Mouse (Mus musculus): ENCODE data around the gene Coro7.

- TF ChIP-seq ZC3H11A (IDR thresholded peaks at IDR 0.05; ENCODE audit: borderline replicate concordance, low read depth, low read length) (no peak), MAFK (IDR thresholded peaks at IDR 0.05; ENCODE audit: insufficient read depth, low read depth, low read length) (no peak), CHD2 (IDR thresholded peaks at IDR 0.05; ENCODE audit: low read depth, low read length) (no peak)
These were observed 44.9 kb downstream of the Coro7 start for GRCm38 (mm10) chr16:4634681-4635080.

Data from ES-E14 (cell line).